Mouse (Mus musculus): ENCODE results near the gene Ptpru. TPM values are rescaled to one million over a fixed set of nuclear protein-coding genes. Genes with fewer than 3 reads are reported as not detected.

The Ptpru gene
- total and polyA plus RNA-seq, 3 experiments, result 0.38 TPM; not detected in 2

DNA sequence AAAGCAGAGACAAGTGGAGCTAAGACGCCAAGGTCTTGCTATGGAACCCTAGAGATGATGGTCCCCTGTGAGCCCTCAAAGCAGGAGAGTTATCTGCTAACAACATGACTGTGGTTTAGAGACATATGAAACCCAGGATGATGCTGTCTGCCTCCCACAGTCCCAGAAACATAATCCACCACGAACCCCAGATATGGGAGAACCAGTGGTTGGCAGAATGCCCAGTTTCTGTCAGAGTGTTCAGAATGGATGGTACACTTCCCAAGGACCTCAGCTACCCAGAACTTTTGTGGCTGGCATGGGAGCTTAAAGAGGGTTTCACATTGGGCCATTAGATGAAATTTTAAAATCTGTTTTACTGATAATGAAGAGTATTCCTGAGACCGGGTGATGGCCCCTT lies 57.1 kb downstream of the Ptpru start:
- no peak for DNase-seq (ENCODE audit: extremely low read depth)
- no peaks in the 10 kb centered on the region for H3K9me3 ChIP-seq (replicated peaks; ENCODE audit: low read length)
- H3K27me3 ChIP-seq (replicated peaks), result peaks cover 90% of the 10 kb centered on the region
- H3K4me1 ChIP-seq (ENCODE audit: control insufficient read depth in 1 of 2, insufficient read depth in 2 of 2), result no peaks in the 10 kb centered on the region
- H3K9ac ChIP-seq (ENCODE audit: insufficient read depth, low read depth), result no peak overlapping the region
- TF ChIP-seq RCOR1 (conservative IDR thresholded peaks at IDR 0.05; ENCODE audit: low read depth, low read length) (no peak), ZNF384 (IDR thresholded peaks at IDR 0.05; ENCODE audit: low read depth, low read length) (no peak), KAT2A (IDR thresholded peaks at IDR 0.05; ENCODE audit: insufficient replicate concordance, low read length) (no peak), ZC3H11A (IDR thresholded peaks at IDR 0.05; ENCODE audit: low read depth, low read length) (no peak), HCFC1 (IDR thresholded peaks at IDR 0.05; ENCODE audit: low read depth, low read length) (no peak), PAX5 (IDR thresholded peaks at IDR 0.05; ENCODE audit: low read length) (no peak), ZMIZ1 (IDR thresholded peaks at IDR 0.05; ENCODE audit: low read depth, low read length) (no peak), POLR2A (IDR thresholded peaks at IDR 0.05; ENCODE audit: low read depth, low read length) (no peak), POLR2AphosphoS2 (IDR thresholded peaks at IDR 0.05; ENCODE audit: low read depth, low read length) (no peak), GABPA (IDR thresholded peaks at IDR 0.05; ENCODE audit: insufficient replicate concordance, low read depth, low read length) (no peak), MAFK (IDR thresholded peaks at IDR 0.05; ENCODE audit: insufficient replicate concordance, low read length) (no peak), MAX (IDR thresholded peaks at IDR 0.05; ENCODE audit: low read length) (no peak), MAZ (IDR thresholded peaks at IDR 0.05; ENCODE audit: low read depth, low read length) (no peak), JUN (IDR thresholded peaks at IDR 0.05; ENCODE audit: insufficient read depth, low read depth, low read length) (no peak), BHLHE40 (IDR thresholded peaks at IDR 0.05; ENCODE audit: low read depth, low read length) (no peak), ELF1 (IDR thresholded peaks at IDR 0.05; ENCODE audit: low read depth, low read length) (no peak), USF2 (conservative IDR thresholded peaks at IDR 0.05; ENCODE audit: low read depth, low read length) (no peak), RAD21 (IDR thresholded peaks at IDR 0.05; ENCODE audit: low read depth, low read length) (no peak), JUND (conservative IDR thresholded peaks at IDR 0.05; ENCODE audit: low read depth, low read length) (no peak), CHD2 (IDR thresholded peaks at IDR 0.05; ENCODE audit: low read length) (no peak)
- no peak overlapping the region for H3K27ac ChIP-seq (ENCODE audit: insufficient read depth, low read depth)
- no peaks in the 10 kb centered on the region for H3K36me3 ChIP-seq (replicated peaks in 1 of 2; ENCODE audit: control insufficient read depth in 1 of 2, insufficient read depth in 1 of 2, low read length in 1 of 2)
- in situ Hi-C loops (cut with MboI; ENCODE audit: low pct_ligation_motif_present, low pct_unique_long_range_greater_than_20kb, low sequenced_read_pairs) (no loop called here), dilution Hi-C loops (cut with MboI; ENCODE audit: extremely low pct_ligation_motif_present, extremely low pct_unique_long_range_greater_than_20kb, low sequenced_read_pairs) (no loop called here)
- no peak overlapping the region for H3K4me3 ChIP-seq (replicated peaks in 1 of 3; ENCODE audit: low read depth in 2 of 3, low read length in 2 of 3, poor library complexity in 1 of 3)
- no peak overlapping the region for H3K4me2 ChIP-seq (ENCODE audit: insufficient read depth, low read depth, poor library complexity, severe bottlenecking)
- H3K79me2 ChIP-seq (replicated peaks; ENCODE audit: control insufficient read depth, extremely low read depth, insufficient read depth, poor library complexity, severe bottlenecking), result no peaks in the 10 kb centered on the region

DNA sequence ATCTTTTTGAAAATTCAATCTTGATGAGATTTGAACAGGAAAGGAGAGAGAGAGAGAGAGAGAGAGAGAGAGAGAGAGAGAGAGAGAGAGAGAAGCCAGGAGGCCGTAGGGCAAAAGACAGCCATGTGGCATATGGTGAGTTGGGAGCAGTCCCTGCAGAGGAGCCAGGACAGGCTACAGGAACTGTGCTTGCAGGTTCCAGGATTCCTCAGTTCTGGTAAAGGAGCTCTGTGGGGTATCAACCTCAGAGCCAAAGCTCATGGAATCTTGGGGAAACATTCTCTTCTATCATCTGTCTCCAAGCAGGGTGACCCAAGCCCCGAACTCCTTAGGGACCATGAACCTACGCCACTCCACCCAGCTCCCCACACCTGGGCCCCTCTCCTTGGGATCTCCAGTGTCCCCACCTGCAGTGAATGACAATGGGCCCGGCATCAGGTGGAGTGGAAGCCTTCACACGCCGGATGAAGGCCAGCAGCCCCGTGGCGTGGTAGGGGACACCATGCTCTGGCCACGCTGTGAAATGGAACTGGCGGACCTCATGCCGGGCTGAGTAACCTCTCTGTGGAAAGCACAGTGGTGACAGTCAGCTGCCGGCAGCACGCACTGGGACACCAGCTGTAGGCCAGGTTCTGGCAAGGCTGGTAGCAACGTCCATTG lies 59.3 kb downstream of the Ptpru start:
- peaks cover 3 to 9% of the 10 kb centered on the region in 2 experiments for H3K4me1 ChIP-seq (ENCODE audit: control insufficient read depth in 1 of 2, insufficient read depth in 2 of 2)
- in situ Hi-C loops (cut with MboI; ENCODE audit: low pct_ligation_motif_present, low pct_unique_long_range_greater_than_20kb, low sequenced_read_pairs), result loop anchor here (5.0 kb wide), 1 partner anchor 54 kb away; no protein-coding TSS in a partner anchor
- TF ChIP-seq EP300 (IDR thresholded peaks at IDR 0.05; ENCODE audit: low read length), result no peak
- no peak for TF ChIP-seq KAT2A (IDR thresholded peaks at IDR 0.05; ENCODE audit: insufficient replicate concordance, low read length)
- TF ChIP-seq RCOR1 (conservative IDR thresholded peaks at IDR 0.05; ENCODE audit: low read depth, low read length), result no peak
- no peak for TF ChIP-seq NRF1 (IDR thresholded peaks at IDR 0.05; ENCODE audit: low read depth, low read length)
- TF ChIP-seq E2F4 (IDR thresholded peaks at IDR 0.05; ENCODE audit: insufficient replicate concordance, low read depth, low read length), result no peak

More for the DNA sequence above, 59.3 kb downstream of the Ptpru start:
- H3K9ac ChIP-seq (ENCODE audit: insufficient read depth, low read depth), result no peak overlapping the region
- dilution Hi-C loops (cut with MboI; ENCODE audit: extremely low pct_ligation_motif_present, extremely low pct_unique_long_range_greater_than_20kb, low sequenced_read_pairs), result no loop called here
- peaks cover 94% of the 10 kb centered on the region for H3K27me3 ChIP-seq (replicated peaks)
- H3K79me2 ChIP-seq (replicated peaks; ENCODE audit: control insufficient read depth, extremely low read depth, insufficient read depth, poor library complexity, severe bottlenecking), result no peaks in the 10 kb centered on the region
- no peaks in the 10 kb centered on the region for H3K9me3 ChIP-seq (replicated peaks; ENCODE audit: low read length)
- no peak for DNase-seq (ENCODE audit: extremely low read depth)
- no peak overlapping the region for H3K4me3 ChIP-seq (replicated peaks in 1 of 3; ENCODE audit: low read depth in 2 of 3, low read length in 2 of 3, poor library complexity in 1 of 3)
- H3K36me3 ChIP-seq (replicated peaks in 1 of 2; ENCODE audit: control insufficient read depth in 1 of 2, insufficient read depth in 1 of 2, low read length in 1 of 2), result no peaks in the 10 kb centered on the region
- no peak overlapping the region for H3K4me2 ChIP-seq (ENCODE audit: insufficient read depth, low read depth, poor library complexity, severe bottlenecking)
- H3K27ac ChIP-seq (ENCODE audit: insufficient read depth, low read depth), result no peak overlapping the region
